Mouse (Mus musculus): Measurements from ENCODE around the gene Ddc.

Ddc gene

GRCm38 (mm10) chr11:11875230-11875629 lies 22.7 kb downstream of the Ddc start:
- no peak for DNase-seq

GRCm38 (mm10) chr11:11873023-11873908 lies 24.7 kb downstream of the Ddc start:
- no peak for DNase-seq

GRCm38 (mm10) chr11:11872140-11872795 lies 25.7 kb downstream of the Ddc start:
- no peak for DNase-seq

GRCm38 (mm10) chr11:11871197-11871813 lies 26.6 kb downstream of the Ddc start:
- no peak for DNase-seq

GRCm38 (mm10) chr11:11867971-11868481 lies 29.9 kb downstream of the Ddc start:
- no peak for DNase-seq

GRCm38 (mm10) chr11:11866696-11867095 lies 31.2 kb downstream of the Ddc start:
- DNase-seq: no peak

GRCm38 (mm10) chr11:11865128-11865527 lies 32.8 kb downstream of the Ddc start:
- DNase-seq: no peak

GRCm38 (mm10) chr11:11864446-11865101 lies 33.4 kb downstream of the Ddc start:
- no peak for DNase-seq

GRCm38 (mm10) chr11:11862502-11862901 lies 35.4 kb downstream of the Ddc start:
- DNase-seq: no peak

- DNase-seq: no peak
Observed at GRCm38 (mm10) chr11:11856959-11857358, 41.0 kb downstream of the Ddc start.

- DNase-seq: no peak
Observed at GRCm38 (mm10) chr11:11855685-11856131, 42.2 kb downstream of the Ddc start.

GRCm38 (mm10) chr11:11855061-11855672 lies 42.8 kb downstream of the Ddc start:
- no peak for DNase-seq

GRCm38 (mm10) chr11:11853731-11854461 lies 44.0 kb downstream of the Ddc start:
- no peak for DNase-seq

GRCm38 (mm10) chr11:11851957-11852505 lies 45.9 kb downstream of the Ddc start:
- no peak for DNase-seq

- no peak for DNase-seq
Observed at GRCm38 (mm10) chr11:11850476-11851267, 47.3 kb downstream of the Ddc start.

- DNase-seq: no peak
Observed at GRCm38 (mm10) chr11:11849513-11850311, 48.2 kb downstream of the Ddc start.

- DNase-seq: no peak
Observed at GRCm38 (mm10) chr11:11848467-11848866, 49.5 kb downstream of the Ddc start.

- DNase-seq: no peak
Observed at GRCm38 (mm10) chr11:11845044-11845443, 52.9 kb downstream of the Ddc start.

- DNase-seq: no peak
Observed at GRCm38 (mm10) chr11:11844367-11844971, 53.5 kb downstream of the Ddc start.

Measured in right cerebral cortex, postnatal 25 days (tissue).